Comparison of ENCODE assay signal across 19 mouse cellular contexts in genomic region chr5:119840404-119840803, GRCm38 (mm10). TPM values are rescaled to one million over a fixed set of nuclear protein-coding genes. Genes with fewer than 3 reads are reported as not detected.
DNase-seq lines count a peak whose midpoint lies in the region; ATAC-seq and TF ChIP-seq lines count a peak whose summit lies in the region.
"Had no signal": no experiment of that assay in that cellular context is flagged by ENCODE, and none has a peak within 500 bp of the region (broad histone marks: within the 10 kb centered on the region; RNA-seq: fewer than 3 reads in every experiment).

No protein-coding gene starts in this region.

- DNase-seq in heart, postnatal 25 days (ENCODE audit: low spot score), result no peak
- no peak for DNase-seq in lung, adult 2 months
- no peak for DNase-seq in lung, postnatal 36 days
- DNase-seq in brain, embryonic 14.5 days (ENCODE audit: low read depth), result peak; percentile 67
- no peak for DNase-seq in cerebellum, postnatal 14 days
- DNase-seq in ovary, postnatal 14 days (ENCODE audit: low spot score), result no peak
- DNase-seq: gastrocnemius, postnatal 10 days; layer of hippocampus, postnatal 36 days; right cerebral cortex, postnatal 14 days; thymus, postnatal 25 days had no signal

- peak overlapping the region; percentile 88 for H3K4me2 ChIP-seq in heart, embryonic 11.5 days
- H3K4me2 ChIP-seq in limb, embryonic 12.5 days, result peak overlapping the region; percentile 68
- H3K4me2 ChIP-seq: hindbrain, embryonic 13.5 days; kidney, embryonic 15.5 days; liver, embryonic 12.5 days; midbrain, embryonic 12.5 days; neural tube, embryonic 12.5 days had no signal

- H3K9ac ChIP-seq in heart, embryonic 11.5 days (ENCODE audit: low read depth, low read length), result peak overlapping the region; percentile 98
- H3K9ac ChIP-seq in limb, embryonic 12.5 days (replicated peaks), result peak overlapping the region; percentile 96
- H3K9ac ChIP-seq: hindbrain, embryonic 13.5 days; kidney, embryonic 15.5 days; liver, embryonic 12.5 days; midbrain, embryonic 12.5 days; neural tube, embryonic 12.5 days had no signal

- no peak for TF ChIP-seq CTCF in lung, adult 2 months (IDR thresholded peaks at IDR 0.05; ENCODE audit: insufficient read depth, low read length)
- TF ChIP-seq CTCF in brain, embryonic 14.5 days (IDR thresholded peaks at IDR 0.05; ENCODE audit: borderline replicate concordance, extremely low read depth, insufficient read depth, insufficient read length), result no peak

- peak overlapping the region; percentile 97 for H3K27ac ChIP-seq in heart, embryonic 11.5 days (ENCODE audit: low read depth, low read length)
- peak overlapping the region; percentile 93 for H3K27ac ChIP-seq in limb, embryonic 12.5 days
- H3K27ac ChIP-seq: hindbrain, embryonic 13.5 days; kidney, embryonic 15.5 days; liver, embryonic 12.5 days; midbrain, embryonic 12.5 days; neural tube, embryonic 12.5 days had no signal

- H3K4me3 ChIP-seq in heart, embryonic 11.5 days (ENCODE audit: low read depth, low read length), result peak overlapping the region; percentile 76
- H3K4me3 ChIP-seq in lung, adult 2 months (replicated peaks; ENCODE audit: extremely low read depth, low read depth, low read length), result peak overlapping the region; percentile 29
- H3K4me3 ChIP-seq in limb, embryonic 12.5 days (replicated peaks), result peak overlapping the region; percentile 59
- H3K4me3 ChIP-seq: hindbrain, embryonic 13.5 days; kidney, embryonic 15.5 days; liver, embryonic 12.5 days; midbrain, embryonic 12.5 days; neural tube, embryonic 12.5 days had no signal

- H3K27me3 ChIP-seq in heart, embryonic 11.5 days (ENCODE audit: control insufficient read depth, insufficient read depth, low read length), result peaks cover 12% of the 10 kb centered on the region
- H3K27me3 ChIP-seq in limb, embryonic 12.5 days, result peaks cover 88% of the 10 kb centered on the region

- 6% methylated on average over 7 of the region's 7 CpGs for WGBS in heart, embryonic 11.5 days (ENCODE audit: insufficient replicate concordance)
- 4% methylated on average over 7 of the region's 7 CpGs for WGBS in lung, adult 2 months
- under 1% methylated on average over 7 of the region's 7 CpGs for WGBS in limb, embryonic 12.5 days

- peaks cover 47% of the 10 kb centered on the region for H3K4me1 ChIP-seq in heart, embryonic 11.5 days (ENCODE audit: control insufficient read depth, insufficient read depth, low read length)
- no peaks in the 10 kb centered on the region; the same call in 1 of the 2 replicates for H3K4me1 ChIP-seq in lung, adult 2 months (ENCODE audit: control insufficient read depth, insufficient read depth, low read length)
- peaks cover 35% of the 10 kb centered on the region for H3K4me1 ChIP-seq in limb, embryonic 12.5 days (replicated peaks)

- ATAC-seq in heart, embryonic 11.5 days (replicated peaks; ENCODE audit: insufficient number of reproducible peaks, low FRiP score, low TSS enrichment), result no peak
- no peak for ATAC-seq in limb, embryonic 12.5 days (ENCODE audit: insufficient number of reproducible peaks, insufficient read depth, low FRiP score, low TSS enrichment, low read depth)
- ATAC-seq: liver, embryonic 12.5 days had no signal

- no peak for TF ChIP-seq POLR2A in lung, adult 2 months (IDR thresholded peaks at IDR 0.05; ENCODE audit: borderline replicate concordance, extremely low read depth, low read depth, low read length)
- TF ChIP-seq POLR2A in brain, embryonic 14.5 days (IDR thresholded peaks at IDR 0.05; ENCODE audit: borderline replicate concordance, extremely low read depth, insufficient read depth, insufficient read length, poor library complexity, severe bottlenecking), result no peak

- H3K9me3 ChIP-seq in heart, embryonic 11.5 days (replicated peaks; ENCODE audit: control insufficient read depth, low read length), result no peaks in the 10 kb centered on the region
- no peaks in the 10 kb centered on the region for H3K9me3 ChIP-seq in limb, embryonic 12.5 days
- H3K9me3 ChIP-seq: hindbrain, embryonic 13.5 days; kidney, embryonic 15.5 days; liver, embryonic 12.5 days; midbrain, embryonic 12.5 days; neural tube, embryonic 12.5 days had no signal

- no peaks in the 10 kb centered on the region for H3K36me3 ChIP-seq in heart, embryonic 11.5 days (ENCODE audit: control insufficient read depth, insufficient read depth, low read length)
- peaks cover 33% of the 10 kb centered on the region for H3K36me3 ChIP-seq in limb, embryonic 12.5 days
- H3K36me3 ChIP-seq: hindbrain, embryonic 13.5 days; kidney, embryonic 15.5 days; liver, embryonic 12.5 days; midbrain, embryonic 12.5 days; neural tube, embryonic 12.5 days had no signal

- intact Hi-C loops in heart, postnatal 25 days (cut with DNase I), result loop anchor here (5.0 kb wide), 1 partner anchor 37 kb away; no protein-coding TSS in a partner anchor

RNA-seq across cellular contexts. Expression of gene Tbx5, which starts 7.9 kb away (rescaled TPM):
- polyA plus RNA-seq in heart, embryonic 11.5 days (2014; fragmentation: Nextera tagmentation; extraction: Ambion mirVana), result 40.1 and 41.1 TPM in 2 replicates
- total RNA-seq in heart, postnatal 25 days (2021), result 10 to 100 TPM; 29.0 to 33.6 TPM
- polyA plus RNA-seq in lung, adult 2 months (2012; rRNA removed), result 26.9 and 28.2 TPM in 2 replicates
- polyA plus RNA-seq in brain, embryonic 14.5 days (2012; rRNA removed), result 0.05 and 0.10 TPM in 2 replicates
- 35.6 and 51.2 TPM in 2 replicates for polyA plus RNA-seq in limb, embryonic 12.5 days (2016; fragmentation: Nextera tagmentation; extraction: Ambion mirVana)
- total RNA-seq: layer of hippocampus, postnatal 36 days had no signal
- polyA plus RNA-seq: C2C12; forebrain, embryonic 11.5 days; hindbrain, embryonic 13.5 days; neural tube, embryonic 12.5 days had no signal

Comparison
In these comparisons a context has a peak if more than half of its experiments do, and no peak if none do; other contexts are left out.
1. RNA of gene Tbx5, which starts 7.9 kb away (polyA plus RNA-seq): 40.1 to 41.1 TPM in heart, embryonic 11.5 days, 35.6 to 51.2 TPM in limb, embryonic 12.5 days and 26.9 to 28.2 TPM in lung, adult 2 months; 0.05 to 0.10 TPM in brain, embryonic 14.5 days; every median in the first group is over 10 times any median in the second.
2. Peak in every context shown above with its lines, with median percentiles within 50 percentile points of each other: H3K4me3 ChIP-seq.